Mouse (Mus musculus): Measurements from ENCODE around the gene Tulp3.

- TF ChIP-seq CTCF (conservative IDR thresholded peaks at IDR 0.05; ENCODE audit: insufficient read depth, insufficient read length, low read depth, low read length): no peak
- TF ChIP-seq POLR2A (IDR thresholded peaks at IDR 0.05; ENCODE audit: low read depth, low read length): no peak
These were observed 40.9 kb downstream of the Tulp3 start for GRCm38 (mm10) chr6:128314796-128315195.

All from kidney, adult 2 months (tissue).